Mouse (Mus musculus): Measurements from ENCODE around the gene Dars2. TPM values are rescaled to one million over a fixed set of nuclear protein-coding genes. Genes with fewer than 3 reads are reported as not detected.
A peak's percentile ranks its signal among the peaks of the same experiment; 100 is the strongest.

The Dars2 gene
- total and polyA plus RNA-seq, 3 experiments, result 53.1 to 83.6 TPM; not detected in 1

DNA sequence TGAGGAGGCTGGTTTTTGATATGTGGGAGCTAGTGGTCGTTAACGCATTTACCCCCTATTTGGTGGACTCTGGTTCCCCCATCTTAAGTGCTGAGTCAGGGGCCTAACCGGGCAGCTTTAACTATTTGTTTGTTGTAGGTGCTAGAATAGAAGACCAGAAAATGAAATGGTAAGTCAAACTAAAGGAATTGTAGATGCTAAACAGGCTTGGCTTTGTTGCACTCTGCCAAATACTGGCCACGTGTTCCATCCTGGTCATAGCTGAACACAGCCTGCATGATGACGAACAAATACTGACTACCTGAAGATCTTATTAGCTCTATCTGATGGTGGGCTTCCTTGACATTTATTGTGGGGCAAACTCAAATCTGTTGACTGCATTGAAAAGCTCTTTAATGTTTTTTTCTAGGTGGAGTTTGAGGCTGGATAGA lies 34.0 kb downstream of the Dars2 start:
- Histone ChIP-seq H3K9me3 (replicated peaks; ENCODE audit: insufficient read depth, low read length) (no peaks in the 10 kb centered on the region), H3K79me2 (ENCODE audit: control insufficient read depth, insufficient read depth, low read length, poor library complexity) (peaks cover 44% of the 10 kb centered on the region), H3K9ac (ENCODE audit: control insufficient read depth, low read depth, low read length, poor library complexity, severe bottlenecking) (peak overlapping the region; percentile 98), H3K27ac (ENCODE audit: control insufficient read depth, low read depth, low read length) (peak overlapping the region; percentile 99), H3K27me3 (ENCODE audit: control insufficient read depth in 1 of 2, insufficient read depth in 2 of 2, low read length in 2 of 2) (no peaks in the 10 kb centered on the region), H3K4me3 (ENCODE audit: control insufficient read depth in 1 of 2, insufficient read depth in 1 of 2, low read depth in 2 of 2, low read length in 2 of 2) (peak overlapping the region; percentile 65 to 93), H3K36me3 (ENCODE audit: control insufficient read depth in 1 of 2, insufficient read depth in 2 of 2, low read length in 2 of 2) (peaks cover 9 to 27% of the 10 kb centered on the region in 2 experiments), H3K4me1 (ENCODE audit: control insufficient read depth in 1 of 2, insufficient read depth in 2 of 2, low read length in 2 of 2) (peaks cover 0 to 6% of the 10 kb centered on the region in 2 experiments; a peak in 1 of 4 replicates)
- no peak for TF ChIP-seq MXI1 (IDR thresholded peaks at IDR 0.05; ENCODE audit: low read depth, low read length)
- no peak for TF ChIP-seq EP300 (IDR thresholded peaks at IDR 0.05; ENCODE audit: low read depth in 1 of 2, low read length in 2 of 2)
- peak; percentile 72; the same call in 1 of the 2 replicates for TF ChIP-seq POLR2AphosphoS5 (IDR thresholded peaks at IDR 0.05; ENCODE audit: borderline replicate concordance, low read depth, low read length)
- no peak for TF ChIP-seq CTCF (IDR thresholded peaks at IDR 0.05 in 2 of 3, conservative IDR thresholded peaks at IDR 0.05 in 1 of 3; ENCODE audit: control insufficient read depth in 1 of 3, insufficient read depth in 1 of 3, low read depth in 2 of 3, low read length in 3 of 3, poor library complexity in 1 of 3, severe bottlenecking in 1 of 3)
- TF ChIP-seq NELFE (IDR thresholded peaks at IDR 0.05; ENCODE audit: low read depth, low read length), result no peak
- peak in 1 of 2 experiments; percentile 74; a peak in 2 of 4 replicates for TF ChIP-seq POLR2A (IDR thresholded peaks at IDR 0.05; ENCODE audit: control insufficient read depth in 1 of 2, insufficient read depth in 1 of 2, low read depth in 1 of 2, low read length in 2 of 2, poor library complexity in 1 of 2)
- TF ChIP-seq TAL1 (IDR thresholded peaks at IDR 0.05; ENCODE audit: low read length), result no peak
- TF ChIP-seq RCOR1 (IDR thresholded peaks at IDR 0.05; ENCODE audit: low read depth, low read length), result no peak
- TF ChIP-seq MYB (IDR thresholded peaks at IDR 0.05; ENCODE audit: low read depth, low read length), result no peak
- peak; percentile 75 for DNase-seq (ENCODE audit: low read depth, low spot score)

DNA sequence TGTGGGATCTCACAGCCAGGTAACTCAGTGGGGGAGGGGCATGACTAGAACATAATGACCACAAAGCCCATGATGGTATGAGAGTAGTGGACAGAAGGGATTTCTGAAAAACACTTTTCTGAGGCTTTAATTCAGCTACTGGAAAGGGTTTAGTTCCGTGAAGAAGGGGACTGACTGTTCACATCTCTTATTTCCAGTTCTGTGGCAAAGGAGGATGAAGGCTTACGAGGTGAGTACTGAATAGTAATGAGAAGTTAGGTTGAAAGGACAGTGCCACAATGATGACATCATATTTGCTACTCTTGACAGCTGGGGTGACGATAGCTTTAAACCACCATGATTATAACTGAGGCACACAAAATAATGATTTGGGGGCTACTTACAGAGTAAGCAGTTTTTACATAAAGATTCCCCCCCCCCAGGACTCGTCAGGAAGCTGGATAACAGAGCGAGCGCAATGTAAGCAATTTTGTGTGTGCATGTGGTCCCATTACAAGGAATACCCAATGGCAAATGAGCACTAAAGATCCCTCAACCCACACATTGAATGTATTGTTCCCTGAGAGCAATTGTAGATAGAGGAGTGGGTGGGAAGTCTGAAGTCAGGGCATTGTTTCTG lies 34.6 kb downstream of the Dars2 start:
- H3K36me3 ChIP-seq (ENCODE audit: control insufficient read depth in 1 of 2, insufficient read depth in 2 of 2, low read length in 2 of 2), result peaks cover 15 to 27% of the 10 kb centered on the region in 2 experiments

DNA sequence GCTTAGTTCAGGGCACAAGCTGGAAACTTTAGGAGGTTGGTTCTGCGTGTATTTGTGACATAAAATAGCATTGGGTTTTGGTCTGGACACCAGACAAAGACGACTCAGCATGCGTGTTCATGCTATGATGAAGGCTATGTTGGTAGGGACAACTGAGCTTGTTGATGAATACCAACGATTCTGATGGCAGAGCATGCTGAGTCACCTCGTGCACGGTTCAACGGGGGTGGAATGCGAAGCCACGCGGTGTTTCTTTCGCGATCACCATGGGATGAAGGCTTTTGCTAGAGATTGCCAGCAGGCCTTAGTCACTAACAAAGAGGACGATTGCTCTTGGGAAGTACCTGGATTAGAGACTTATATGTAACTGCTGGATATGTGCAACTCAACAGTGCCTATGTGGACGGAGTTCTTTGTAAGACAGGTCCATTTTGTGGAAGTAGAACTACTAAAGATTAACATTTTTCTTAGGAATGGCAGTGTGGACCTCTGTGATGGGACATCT lies 35.1 kb downstream of the Dars2 start:
- Histone ChIP-seq H3K9me3 (replicated peaks; ENCODE audit: insufficient read depth, low read length) (no peaks in the 10 kb centered on the region), H3K36me3 (ENCODE audit: control insufficient read depth in 1 of 2, insufficient read depth in 2 of 2, low read length in 2 of 2) (peaks cover 17 to 27% of the 10 kb centered on the region in 2 experiments), H3K4me1 (ENCODE audit: control insufficient read depth in 1 of 2, insufficient read depth in 2 of 2, low read length in 2 of 2) (peaks cover 0 to 9% of the 10 kb centered on the region in 2 experiments; a peak in 2 of 4 replicates), H3K79me2 (ENCODE audit: control insufficient read depth, insufficient read depth, low read length, poor library complexity) (peaks cover 44% of the 10 kb centered on the region), H3K27ac (ENCODE audit: control insufficient read depth, low read depth, low read length) (peak overlapping the region; percentile 99), H3K9ac (ENCODE audit: control insufficient read depth, low read depth, low read length, poor library complexity, severe bottlenecking) (peak overlapping the region; percentile 98), H3K27me3 (ENCODE audit: control insufficient read depth in 1 of 2, insufficient read depth in 2 of 2, low read length in 2 of 2) (no peaks in the 10 kb centered on the region), H3K4me3 (ENCODE audit: control insufficient read depth in 1 of 2, insufficient read depth in 1 of 2, low read depth in 2 of 2, low read length in 2 of 2) (peak overlapping the region; percentile 65 to 93)
- TF ChIP-seq ZKSCAN1 (IDR thresholded peaks at IDR 0.05; ENCODE audit: low read depth, low read length) (no peak), HCFC1 (IDR thresholded peaks at IDR 0.05; ENCODE audit: low read depth, low read length) (no peak), CHD2 (IDR thresholded peaks at IDR 0.05; ENCODE audit: low read length) (no peak), BHLHE40 (IDR thresholded peaks at IDR 0.05; ENCODE audit: borderline replicate concordance, low read depth, low read length) (no peak), POLR2AphosphoS5 (IDR thresholded peaks at IDR 0.05; ENCODE audit: borderline replicate concordance, low read depth, low read length) (peak; percentile 99; the same call in 1 of the 2 replicates), UBTF (IDR thresholded peaks at IDR 0.05; ENCODE audit: borderline replicate concordance, insufficient read depth, low read depth, low read length) (no peak), RCOR1 (IDR thresholded peaks at IDR 0.05; ENCODE audit: low read depth, low read length) (no peak), TCF12 (IDR thresholded peaks at IDR 0.05; ENCODE audit: low read depth, low read length) (no peak), MEF2A (IDR thresholded peaks at IDR 0.05; ENCODE audit: extremely low read depth, insufficient replicate concordance, low read depth, low read length, poor library complexity, severe bottlenecking) (no peak), POLR2A (IDR thresholded peaks at IDR 0.05; ENCODE audit: control insufficient read depth in 1 of 2, insufficient read depth in 1 of 2, low read depth in 1 of 2, low read length in 2 of 2, poor library complexity in 1 of 2) (peak in 1 of 2 experiments; percentile 83; a peak in 2 of 4 replicates), MXI1 (IDR thresholded peaks at IDR 0.05; ENCODE audit: low read depth, low read length) (no peak), SMC3 (IDR thresholded peaks at IDR 0.05; ENCODE audit: low read depth, low read length) (no peak), TBP (IDR thresholded peaks at IDR 0.05; ENCODE audit: low read depth, low read length) (peak; percentile 59), USF2 (IDR thresholded peaks at IDR 0.05; ENCODE audit: borderline replicate concordance in 1 of 2, insufficient read depth in 1 of 2, low read depth in 1 of 2, low read length in 2 of 2) (no peak), ZMIZ1 (IDR thresholded peaks at IDR 0.05; ENCODE audit: low read depth, low read length) (no peak), USF1 (IDR thresholded peaks at IDR 0.05; ENCODE audit: low read depth, low read length) (no peak)
- peak; percentile 65 for DNase-seq (ENCODE audit: low read depth, low spot score)

More for the DNA sequence above, 34.6 kb downstream of the Dars2 start:
- H3K9me3 ChIP-seq (replicated peaks; ENCODE audit: insufficient read depth, low read length), result no peaks in the 10 kb centered on the region
- H3K4me1 ChIP-seq (ENCODE audit: control insufficient read depth in 1 of 2, insufficient read depth in 2 of 2, low read length in 2 of 2), result peaks cover 0 to 9% of the 10 kb centered on the region in 2 experiments; a peak in 2 of 4 replicates
- peak overlapping the region; percentile 99 for H3K27ac ChIP-seq (ENCODE audit: control insufficient read depth, low read depth, low read length)
- peak overlapping the region; percentile 98 for H3K9ac ChIP-seq (ENCODE audit: control insufficient read depth, low read depth, low read length, poor library complexity, severe bottlenecking)
- TF ChIP-seq POLR2A (IDR thresholded peaks at IDR 0.05; ENCODE audit: control insufficient read depth in 1 of 2, insufficient read depth in 1 of 2, low read depth in 1 of 2, low read length in 2 of 2, poor library complexity in 1 of 2) (peak in 1 of 2 experiments; percentile 61; a peak in 2 of 4 replicates), ZNF384 (IDR thresholded peaks at IDR 0.05; ENCODE audit: low read depth, low read length) (no peak)
- DNase-seq (ENCODE audit: low read depth, low spot score), result peak; percentile 58
- H3K4me3 ChIP-seq (ENCODE audit: control insufficient read depth in 1 of 2, insufficient read depth in 1 of 2, low read depth in 2 of 2, low read length in 2 of 2), result peak overlapping the region; percentile 65 to 93
- H3K27me3 ChIP-seq (ENCODE audit: control insufficient read depth in 1 of 2, insufficient read depth in 2 of 2, low read length in 2 of 2), result no peaks in the 10 kb centered on the region
- peaks cover 44% of the 10 kb centered on the region for H3K79me2 ChIP-seq (ENCODE audit: control insufficient read depth, insufficient read depth, low read length, poor library complexity)
